Mouse (Mus musculus): ENCODE results near the gene Gabrp. TPM values are rescaled to one million over a fixed set of nuclear protein-coding genes. Genes with fewer than 3 reads are reported as not detected.

Gene Gabrp
- polyA plus RNA-seq, 1 experiment from 2014 or later = 3.5 TPM

DNA sequence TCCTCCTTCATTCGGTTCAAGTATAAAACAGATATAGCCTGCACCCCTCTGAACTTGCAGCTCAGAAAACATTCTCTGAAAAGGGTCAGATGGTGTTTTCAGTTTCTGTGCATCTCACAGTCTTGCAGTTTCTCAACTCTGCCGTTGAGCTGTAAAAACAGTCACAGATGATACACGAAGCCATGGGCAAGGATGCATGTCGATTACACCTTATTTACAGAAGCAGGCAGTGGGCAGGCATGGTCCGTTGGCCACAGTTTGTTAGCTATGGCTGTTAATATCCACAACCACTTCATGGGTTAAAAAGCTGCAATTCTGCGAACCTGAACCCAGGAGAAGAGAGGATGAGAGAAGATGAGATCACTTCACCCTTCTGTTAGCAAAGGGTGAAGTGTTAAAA is 7.9 kb upstream of the Gabrp start:
- Histone ChIP-seq H3K9ac (ENCODE audit: low read length) (no peak overlapping the region), H3K27ac (replicated peaks; ENCODE audit: low read depth, low read length) (no peak overlapping the region), H3K4me3 (ENCODE audit: low read depth, low read length) (no peak overlapping the region), H3K36me3 (ENCODE audit: control insufficient read depth, insufficient read depth, low read length) (no peaks in the 10 kb centered on the region), H3K27me3 (ENCODE audit: control insufficient read depth, insufficient read depth, low read length) (no peaks in the 10 kb centered on the region), H3K9me3 (ENCODE audit: control insufficient read depth, low read length) (no peaks in the 10 kb centered on the region), H3K4me1 (ENCODE audit: control insufficient read depth, insufficient read depth, low read length) (no peaks in the 10 kb centered on the region), H3K4me2 (ENCODE audit: low read depth, severe bottlenecking) (no peak overlapping the region)
- DNase-seq (ENCODE audit: low spot score) (no peak), ATAC-seq (ENCODE audit: insufficient number of reproducible peaks, low FRiP score, low TSS enrichment, low read depth) (no peak)
- 85% methylated on average over 6 of the region's 6 CpGs for WGBS

DNA sequence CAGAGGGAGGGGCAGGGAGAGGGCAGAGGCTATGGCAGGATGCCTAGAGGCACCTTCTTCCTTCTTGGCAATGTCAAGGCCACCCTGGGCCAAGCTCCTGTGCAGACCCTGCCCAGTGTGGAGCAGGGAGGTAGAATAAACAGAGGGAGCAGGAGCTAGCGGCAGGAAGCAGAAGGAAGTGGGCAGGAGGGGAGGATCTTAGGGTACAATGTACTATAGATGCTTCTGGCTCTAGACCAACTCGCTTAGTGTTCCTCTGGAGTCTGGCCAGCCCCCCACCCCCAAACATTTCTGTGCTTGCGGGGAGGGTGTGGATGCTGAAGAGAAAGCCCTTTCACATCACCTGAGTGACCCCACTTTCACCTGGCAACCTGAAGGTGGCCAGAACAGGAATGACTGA is 862 bp upstream of the Gabrp start:
- Histone ChIP-seq H3K36me3 (ENCODE audit: control insufficient read depth, insufficient read depth, low read length) (no peaks in the 10 kb centered on the region), H3K9me3 (ENCODE audit: control insufficient read depth, low read length) (no peaks in the 10 kb centered on the region), H3K4me1 (ENCODE audit: control insufficient read depth, insufficient read depth, low read length) (no peaks in the 10 kb centered on the region), H3K27me3 (ENCODE audit: control insufficient read depth, insufficient read depth, low read length) (no peaks in the 10 kb centered on the region), H3K4me2 (ENCODE audit: low read depth, severe bottlenecking) (no peak overlapping the region), H3K9ac (ENCODE audit: low read length) (no peak overlapping the region), H3K27ac (replicated peaks; ENCODE audit: low read depth, low read length) (no peak overlapping the region), H3K4me3 (ENCODE audit: low read depth, low read length) (no peak overlapping the region)
- 68% methylated on average over 3 of the region's 3 CpGs for WGBS
- no peak for ATAC-seq (ENCODE audit: insufficient number of reproducible peaks, low FRiP score, low TSS enrichment, low read depth)
- no peak for DNase-seq (ENCODE audit: low spot score)

DNA sequence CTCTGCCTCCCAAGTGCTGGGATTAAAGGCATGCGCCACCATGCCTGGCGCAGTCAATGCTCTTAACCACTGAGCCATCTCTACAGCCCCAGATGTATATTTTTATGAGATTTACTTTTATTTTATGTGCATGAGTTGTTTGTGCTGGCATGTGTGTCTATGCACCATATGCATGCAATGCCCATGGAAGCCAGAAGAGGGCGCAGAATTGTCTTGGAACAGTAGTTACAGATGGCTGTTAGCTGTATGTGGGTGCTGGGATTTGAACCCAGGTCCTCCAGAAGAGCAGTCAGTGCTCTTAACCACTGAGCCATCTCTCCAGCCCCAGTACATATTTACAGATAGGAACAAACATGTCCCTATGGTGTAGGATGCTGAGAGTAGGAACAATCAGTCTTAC is 3.8 kb downstream of the Gabrp start:
- H3K27me3 ChIP-seq (ENCODE audit: control insufficient read depth, insufficient read depth, low read length) = no peaks in the 10 kb centered on the region
- no peak overlapping the region for H3K4me2 ChIP-seq (ENCODE audit: low read depth, severe bottlenecking)
- H3K4me3 ChIP-seq (ENCODE audit: low read depth, low read length) = no peak overlapping the region
- H3K9ac ChIP-seq (ENCODE audit: low read length) = no peak overlapping the region
- no peak overlapping the region for H3K27ac ChIP-seq (replicated peaks; ENCODE audit: low read depth, low read length)
- H3K36me3 ChIP-seq (ENCODE audit: control insufficient read depth, insufficient read depth, low read length) = no peaks in the 10 kb centered on the region
- H3K4me1 ChIP-seq (ENCODE audit: control insufficient read depth, insufficient read depth, low read length) = no peaks in the 10 kb centered on the region
- DNase-seq (ENCODE audit: low spot score) (no peak), ATAC-seq (ENCODE audit: insufficient number of reproducible peaks, low FRiP score, low TSS enrichment, low read depth) (no peak)
- H3K9me3 ChIP-seq (ENCODE audit: control insufficient read depth, low read length) = no peaks in the 10 kb centered on the region
- 74% methylated on average over 3 of the region's 3 CpGs for WGBS

DNA sequence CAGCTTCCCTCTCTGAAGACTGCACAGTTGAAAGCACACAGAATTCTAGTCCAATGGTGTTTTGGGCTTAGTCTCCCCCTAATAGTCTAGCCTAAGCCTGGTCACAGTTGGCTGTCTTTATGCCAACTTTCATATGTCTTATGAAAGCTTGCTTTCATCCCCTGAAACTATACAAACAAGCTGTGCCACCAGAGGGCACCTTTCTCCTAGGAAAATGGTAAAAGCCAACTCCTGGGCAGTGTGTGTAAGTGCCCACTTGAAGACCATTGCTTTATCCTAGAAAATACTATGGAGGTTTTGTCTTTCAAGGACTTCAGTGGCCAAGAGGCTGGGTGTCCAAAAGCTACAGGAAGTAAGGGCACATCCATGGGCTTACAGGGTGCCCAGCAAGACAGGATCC is 8.3 kb downstream of the Gabrp start:
- Histone ChIP-seq H3K27ac (replicated peaks; ENCODE audit: low read depth, low read length) (no peak overlapping the region), H3K36me3 (ENCODE audit: control insufficient read depth, insufficient read depth, low read length) (no peaks in the 10 kb centered on the region), H3K4me1 (ENCODE audit: control insufficient read depth, insufficient read depth, low read length) (no peaks in the 10 kb centered on the region), H3K4me2 (ENCODE audit: low read depth, severe bottlenecking) (no peak overlapping the region), H3K9ac (ENCODE audit: low read length) (no peak overlapping the region), H3K27me3 (ENCODE audit: control insufficient read depth, insufficient read depth, low read length) (no peaks in the 10 kb centered on the region), H3K4me3 (ENCODE audit: low read depth, low read length) (no peak overlapping the region), H3K9me3 (ENCODE audit: control insufficient read depth, low read length) (no peaks in the 10 kb centered on the region)
- DNase-seq (ENCODE audit: low spot score) = no peak
- ATAC-seq (ENCODE audit: insufficient number of reproducible peaks, low FRiP score, low TSS enrichment, low read depth) = no peak

DNA sequence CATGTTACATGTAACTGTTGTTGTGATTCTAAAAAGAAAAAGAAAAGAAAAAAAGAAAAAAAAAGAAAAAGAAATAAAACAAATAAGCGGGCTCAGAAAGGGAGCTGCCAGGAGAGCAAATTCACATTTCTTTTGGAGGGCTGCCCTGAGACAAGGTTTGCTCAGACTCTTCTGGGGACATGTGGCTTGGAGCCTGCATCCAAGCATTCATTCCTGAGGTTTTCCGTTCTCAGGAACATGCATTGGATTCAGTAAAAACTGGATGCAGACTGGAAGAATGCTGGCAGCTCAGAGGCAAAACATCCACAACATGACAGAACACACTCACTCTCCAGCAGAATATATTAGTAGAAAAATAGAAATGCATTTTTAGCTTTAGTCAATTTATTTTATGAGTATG is 14.8 kb downstream of the Gabrp start:
- no peak for DNase-seq (ENCODE audit: low spot score)
- no peak for ATAC-seq (ENCODE audit: insufficient number of reproducible peaks, low FRiP score, low TSS enrichment, low read depth)
- no peaks in the 10 kb centered on the region for H3K36me3 ChIP-seq (ENCODE audit: control insufficient read depth, insufficient read depth, low read length)
- 82% methylated on average over 2 of the region's 2 CpGs for WGBS
- H3K4me2 ChIP-seq (ENCODE audit: low read depth, severe bottlenecking) = no peak overlapping the region
- no peaks in the 10 kb centered on the region for H3K9me3 ChIP-seq (ENCODE audit: control insufficient read depth, low read length)
- no peaks in the 10 kb centered on the region for H3K27me3 ChIP-seq (ENCODE audit: control insufficient read depth, insufficient read depth, low read length)
- H3K9ac ChIP-seq (ENCODE audit: low read length) = no peak overlapping the region
- H3K4me3 ChIP-seq (ENCODE audit: low read depth, low read length) = no peak overlapping the region
- no peaks in the 10 kb centered on the region for H3K4me1 ChIP-seq (ENCODE audit: control insufficient read depth, insufficient read depth, low read length)
- H3K27ac ChIP-seq (replicated peaks; ENCODE audit: low read depth, low read length) = no peak overlapping the region

DNA sequence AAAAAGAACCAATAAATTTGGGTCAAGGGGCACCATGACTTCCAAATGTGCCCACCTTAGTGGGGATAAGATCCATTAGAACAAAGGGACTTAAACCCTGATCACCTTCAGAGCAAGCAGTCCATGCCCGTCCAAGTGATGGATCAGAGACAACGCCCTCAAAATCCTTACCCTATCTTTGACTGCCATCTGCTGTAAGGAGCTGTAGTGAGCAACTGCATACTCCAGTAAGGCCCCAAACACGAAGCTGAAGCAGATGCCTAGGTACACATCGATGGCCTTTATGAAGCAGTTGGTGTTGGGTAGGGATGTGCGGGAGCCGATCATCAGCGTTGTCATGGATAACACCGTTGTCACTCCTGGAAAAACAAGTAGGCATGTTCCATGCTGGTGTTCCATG is 24.6 kb downstream of the Gabrp start:
- Histone ChIP-seq H3K27me3 (ENCODE audit: control insufficient read depth, insufficient read depth, low read length) (no peaks in the 10 kb centered on the region), H3K4me1 (ENCODE audit: control insufficient read depth, insufficient read depth, low read length) (no peaks in the 10 kb centered on the region), H3K27ac (replicated peaks; ENCODE audit: low read depth, low read length) (no peak overlapping the region), H3K9ac (ENCODE audit: low read length) (no peak overlapping the region), H3K4me2 (ENCODE audit: low read depth, severe bottlenecking) (no peak overlapping the region), H3K4me3 (ENCODE audit: low read depth, low read length) (no peak overlapping the region), H3K36me3 (ENCODE audit: control insufficient read depth, insufficient read depth, low read length) (no peaks in the 10 kb centered on the region), H3K9me3 (ENCODE audit: control insufficient read depth, low read length) (no peaks in the 10 kb centered on the region)
- 80% methylated on average over 8 of the region's 8 CpGs for WGBS
- DNase-seq (ENCODE audit: low spot score) (no peak), ATAC-seq (ENCODE audit: insufficient number of reproducible peaks, low FRiP score, low TSS enrichment, low read depth) (no peak)

DNA sequence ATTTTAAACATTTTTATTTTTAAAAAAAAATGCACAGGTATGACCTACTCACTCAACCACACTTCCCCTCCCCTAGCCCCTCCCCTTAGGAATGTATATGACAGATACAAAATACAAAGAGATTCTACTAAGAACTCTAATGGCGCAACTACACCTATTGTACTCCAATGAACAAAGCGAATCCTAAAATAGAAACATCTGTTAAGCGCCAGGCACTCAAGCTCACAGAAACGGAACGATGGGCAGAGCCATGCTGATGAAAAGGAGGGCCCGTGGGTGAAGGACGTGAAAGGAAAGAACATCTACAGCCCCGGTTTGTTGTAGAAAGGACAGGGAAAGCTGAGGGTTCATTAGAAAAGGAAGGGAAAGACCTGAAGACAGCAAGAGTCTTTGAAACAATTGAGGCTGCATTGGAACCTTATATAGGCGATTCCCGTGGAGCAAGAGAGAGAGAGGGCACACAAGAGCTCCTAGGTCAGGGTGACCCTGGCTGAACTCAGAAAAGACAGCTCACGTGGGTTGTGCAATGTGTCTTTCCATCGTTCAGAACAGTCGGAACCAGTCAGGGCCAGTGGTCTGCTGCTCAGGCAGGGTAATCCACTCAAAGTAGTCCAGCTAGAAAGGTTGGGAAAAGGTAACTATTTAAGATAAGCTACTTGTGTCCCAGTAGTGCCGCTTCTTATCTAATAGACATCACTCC is 27.7 kb downstream of the Gabrp start:
- Histone ChIP-seq H3K4me2 (ENCODE audit: low read depth, severe bottlenecking) (no peak overlapping the region), H3K9me3 (ENCODE audit: control insufficient read depth, low read length) (no peaks in the 10 kb centered on the region), H3K27me3 (ENCODE audit: control insufficient read depth, insufficient read depth, low read length) (no peaks in the 10 kb centered on the region), H3K27ac (replicated peaks; ENCODE audit: low read depth, low read length) (no peak overlapping the region), H3K4me1 (ENCODE audit: control insufficient read depth, insufficient read depth, low read length) (no peaks in the 10 kb centered on the region), H3K36me3 (ENCODE audit: control insufficient read depth, insufficient read depth, low read length) (no peaks in the 10 kb centered on the region), H3K4me3 (ENCODE audit: low read depth, low read length) (no peak overlapping the region), H3K9ac (ENCODE audit: low read length) (no peak overlapping the region)
- WGBS = 83% methylated on average over 14 of the region's 14 CpGs
- no peak for ATAC-seq (ENCODE audit: insufficient number of reproducible peaks, low FRiP score, low TSS enrichment, low read depth)
- DNase-seq (ENCODE audit: low spot score) = no peak

DNA sequence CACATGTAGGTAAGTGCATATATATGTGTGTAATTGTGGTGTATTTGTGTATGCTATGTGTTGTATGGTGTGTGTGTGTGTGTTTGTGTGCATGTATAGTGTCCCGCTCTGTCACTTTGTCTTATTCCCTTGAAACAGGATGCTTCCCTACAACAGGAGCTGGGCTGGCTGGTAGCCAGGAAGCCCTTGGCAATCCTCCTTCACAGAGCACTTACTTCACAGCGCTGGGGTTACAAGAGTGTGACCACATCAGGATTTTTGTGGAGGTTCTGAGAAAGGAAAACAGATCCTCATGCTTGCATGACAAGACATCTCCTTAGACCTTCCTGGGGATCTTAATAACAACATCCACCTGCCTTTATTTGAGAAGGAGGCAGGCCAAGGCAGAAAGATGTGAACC is 31.4 kb downstream of the Gabrp start:
- H3K4me2 ChIP-seq (ENCODE audit: low read depth, severe bottlenecking) = no peak overlapping the region
- WGBS = 91% methylated on average over 2 of the region's 2 CpGs
- H3K27me3 ChIP-seq (ENCODE audit: control insufficient read depth, insufficient read depth, low read length) = no peaks in the 10 kb centered on the region
- H3K27ac ChIP-seq (replicated peaks; ENCODE audit: low read depth, low read length) = no peak overlapping the region
- ATAC-seq (ENCODE audit: insufficient number of reproducible peaks, low FRiP score, low TSS enrichment, low read depth) (no peak), DNase-seq (ENCODE audit: low spot score) (no peak)
- H3K9me3 ChIP-seq (ENCODE audit: control insufficient read depth, low read length) = no peaks in the 10 kb centered on the region
- no peaks in the 10 kb centered on the region for H3K36me3 ChIP-seq (ENCODE audit: control insufficient read depth, insufficient read depth, low read length)
- no peaks in the 10 kb centered on the region for H3K4me1 ChIP-seq (ENCODE audit: control insufficient read depth, insufficient read depth, low read length)
- no peak overlapping the region for H3K9ac ChIP-seq (ENCODE audit: low read length)
- H3K4me3 ChIP-seq (ENCODE audit: low read depth, low read length) = no peak overlapping the region

DNA sequence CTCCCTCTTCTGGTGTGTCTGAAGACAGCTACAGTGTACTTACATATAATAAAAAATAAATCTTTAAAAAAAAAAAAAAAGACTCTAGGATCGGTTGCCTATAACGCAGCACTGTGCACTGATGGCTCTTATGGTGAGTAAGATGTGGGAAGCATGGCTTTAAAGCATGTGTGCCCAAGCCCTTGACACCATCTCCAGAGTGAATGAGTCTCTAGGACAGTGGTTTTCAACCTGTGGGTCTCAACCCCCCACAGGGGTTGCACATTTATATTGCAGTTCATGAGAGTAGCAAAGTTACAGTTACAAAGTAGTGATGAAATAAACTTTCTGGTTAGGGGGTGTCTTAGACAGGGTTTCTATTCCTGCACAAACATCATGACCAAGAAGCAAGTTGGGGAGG is 33.8 kb downstream of the Gabrp start:
- ATAC-seq (ENCODE audit: insufficient number of reproducible peaks, low FRiP score, low TSS enrichment, low read depth) (no peak), DNase-seq (ENCODE audit: low spot score) (no peak)
- WGBS = 96% methylated on average over 2 of the region's 2 CpGs
- Histone ChIP-seq H3K27me3 (ENCODE audit: control insufficient read depth, insufficient read depth, low read length) (no peaks in the 10 kb centered on the region), H3K27ac (replicated peaks; ENCODE audit: low read depth, low read length) (no peak overlapping the region), H3K36me3 (ENCODE audit: control insufficient read depth, insufficient read depth, low read length) (no peaks in the 10 kb centered on the region), H3K4me3 (ENCODE audit: low read depth, low read length) (no peak overlapping the region), H3K4me2 (ENCODE audit: low read depth, severe bottlenecking) (no peak overlapping the region), H3K9ac (ENCODE audit: low read length) (no peak overlapping the region), H3K9me3 (ENCODE audit: control insufficient read depth, low read length) (no peaks in the 10 kb centered on the region), H3K4me1 (ENCODE audit: control insufficient read depth, insufficient read depth, low read length) (no peaks in the 10 kb centered on the region)
